8 mouse cellular contexts compared by ENCODE assay signal in genomic region chr16:93712189-93712885, GRCm38 (mm10). TPM values are rescaled to one million over a fixed set of nuclear protein-coding genes. Genes with fewer than 3 reads are reported as not detected.
DNase-seq lines count a peak whose midpoint lies in the region; ATAC-seq and TF ChIP-seq lines count a peak whose summit lies in the region.

No protein-coding gene starts in this region.

- H3K9me3 ChIP-seq in G1E (replicated peaks), result no peaks in the 10 kb centered on the region; the same call in none of the 2 replicates
- H3K9me3 ChIP-seq in embryonic facial prominence, embryonic 11.5 days (replicated peaks; ENCODE audit: control insufficient read depth, low read length), result no peaks in the 10 kb centered on the region
- H3K9me3 ChIP-seq in intestine, postnatal 0 days (ENCODE audit: control insufficient read depth), result no peaks in the 10 kb centered on the region
- H3K9me3 ChIP-seq in neural tube, embryonic 14.5 days (ENCODE audit: control insufficient read depth, low read length), result no peaks in the 10 kb centered on the region

- ATAC-seq in G1E (ENCODE audit: extremely low read depth, insufficient number of reproducible peaks, low FRiP score, poor library complexity, severe bottlenecking), result no peak
- no peak for ATAC-seq in embryonic facial prominence, embryonic 11.5 days (replicated peaks; ENCODE audit: insufficient number of reproducible peaks, low FRiP score, low TSS enrichment, low read depth)
- ATAC-seq in intestine, postnatal 0 days, result no peak; the same call in 1 of the 2 replicates
- ATAC-seq in neural tube, embryonic 14.5 days (ENCODE audit: low read depth), result peak; percentile 2

- 12% methylated on average over 30 of the region's 31 CpGs for WGBS in embryonic facial prominence, embryonic 11.5 days
- WGBS in intestine, postnatal 0 days, result 7% methylated on average over 31 of the region's 31 CpGs
- 9% methylated on average over 31 of the region's 31 CpGs for WGBS in neural tube, embryonic 14.5 days

- H3K4me2 ChIP-seq in embryonic facial prominence, embryonic 11.5 days (ENCODE audit: low read depth, low read length), result peak overlapping the region; percentile 98
- peak overlapping the region; percentile 92 for H3K4me2 ChIP-seq in intestine, postnatal 0 days (replicated peaks; ENCODE audit: low read depth)
- peak overlapping the region; percentile 69 for H3K4me2 ChIP-seq in neural tube, embryonic 14.5 days (ENCODE audit: low read depth, low read length)

- H3K4me3 ChIP-seq in G1E (ENCODE audit: low read depth, low read length), result peak overlapping the region; percentile 74
- peak overlapping the region; percentile 75 for H3K4me3 ChIP-seq in embryonic facial prominence, embryonic 11.5 days (ENCODE audit: low read depth, low read length)
- H3K4me3 ChIP-seq in intestine, postnatal 0 days (ENCODE audit: low read depth, low read length), result peak overlapping the region; percentile 86
- H3K4me3 ChIP-seq in neural tube, embryonic 14.5 days (ENCODE audit: low read depth, low read length), result peak overlapping the region; percentile 78

- no peak for TF ChIP-seq CTCF in G1E (IDR thresholded peaks at IDR 0.05; ENCODE audit: low read depth, low read length)
- no peak for TF ChIP-seq CTCF in intestine, postnatal 0 days (IDR thresholded peaks at IDR 0.05; ENCODE audit: low read depth)

- no peaks in the 10 kb centered on the region for H3K36me3 ChIP-seq in G1E (replicated peaks)
- no peaks in the 10 kb centered on the region for H3K36me3 ChIP-seq in embryonic facial prominence, embryonic 11.5 days (replicated peaks; ENCODE audit: control insufficient read depth, insufficient read depth, low read depth, low read length)
- peaks cover 6% of the 10 kb centered on the region; the same call in 1 of the 2 replicates for H3K36me3 ChIP-seq in intestine, postnatal 0 days (ENCODE audit: control insufficient read depth, insufficient read depth)
- H3K36me3 ChIP-seq in neural tube, embryonic 14.5 days (ENCODE audit: control insufficient read depth, insufficient read depth, low read length), result no peaks in the 10 kb centered on the region

- peaks cover 18% of the 10 kb centered on the region for H3K4me1 ChIP-seq in G1E (ENCODE audit: insufficient read depth, low read depth, low read length)
- no peaks in the 10 kb centered on the region for H3K4me1 ChIP-seq in embryonic facial prominence, embryonic 11.5 days (ENCODE audit: control insufficient read depth, insufficient read depth, low read length)
- no peaks in the 10 kb centered on the region; the same call in 1 of the 2 replicates for H3K4me1 ChIP-seq in intestine, postnatal 0 days (replicated peaks; ENCODE audit: control insufficient read depth, insufficient read depth, low read length)
- peaks cover 9% of the 10 kb centered on the region; the same call in 1 of the 2 replicates for H3K4me1 ChIP-seq in neural tube, embryonic 14.5 days (ENCODE audit: control insufficient read depth, insufficient read depth, low read length)

- peaks cover 22% of the 10 kb centered on the region for H3K27me3 ChIP-seq in G1E (ENCODE audit: insufficient read depth, low read length)
- H3K27me3 ChIP-seq in embryonic facial prominence, embryonic 11.5 days (ENCODE audit: control insufficient read depth, insufficient read depth, low read length), result 0 out of 2 replicates have a peak, but pooled peaks cover 4% of the 10 kb centered on the region
- H3K27me3 ChIP-seq in intestine, postnatal 0 days (replicated peaks; ENCODE audit: control insufficient read depth, insufficient read depth, low read length), result no peaks in the 10 kb centered on the region
- no peaks in the 10 kb centered on the region for H3K27me3 ChIP-seq in neural tube, embryonic 14.5 days (ENCODE audit: control insufficient read depth, insufficient read depth, low read length)

- DNase-seq in layer of hippocampus, adult 18-20 months (ENCODE audit: low spot score in 2 of 2), result peak; percentile 40 to 43
- no peak for DNase-seq in layer of hippocampus, postnatal 36 days
- DNase-seq in G1E (ENCODE audit: low spot score), result peak; percentile 8
- peak; percentile 13 for DNase-seq in embryonic facial prominence, embryonic 11.5 days (ENCODE audit: low spot score)
- no peak for DNase-seq in layer of hippocampus, postnatal 25 days (ENCODE audit: extremely low spot score in 1 of 2, low spot score in 1 of 2)
- DNase-seq in kidney, postnatal 25 days, result no peak

- H3K27ac ChIP-seq in embryonic facial prominence, embryonic 11.5 days (replicated peaks; ENCODE audit: low read depth, low read length), result no peak overlapping the region
- H3K27ac ChIP-seq in intestine, postnatal 0 days (ENCODE audit: low read depth, low read length), result peak overlapping the region; percentile 84
- peak overlapping the region; percentile 72 for H3K27ac ChIP-seq in neural tube, embryonic 14.5 days (ENCODE audit: low read depth, low read length)

- H3K9ac ChIP-seq in embryonic facial prominence, embryonic 11.5 days (replicated peaks; ENCODE audit: low read length), result peak overlapping the region; percentile 71
- H3K9ac ChIP-seq in intestine, postnatal 0 days (ENCODE audit: low read depth, low read length), result peak overlapping the region; percentile 78
- peak overlapping the region; percentile 86 for H3K9ac ChIP-seq in neural tube, embryonic 14.5 days (replicated peaks; ENCODE audit: low read depth, low read length)

RNA-seq across cellular contexts. Expression of gene Dop1b, which starts 0.6 kb away (rescaled TPM):
- 10 to 100 TPM; 90.5 to 95.7 TPM for total RNA-seq in layer of hippocampus, adult 18-20 months (2021)
- 100 to 1,000 TPM; 104 to 114 TPM for total RNA-seq in layer of hippocampus, postnatal 36 days (2021)
- 1.3 and 3.2 TPM in 2 replicates for total RNA-seq in G1E (2014; fragmentation: Nextera tagmentation)
- 1.6 and 1.8 TPM in 2 replicates for total RNA-seq in G1E (2017)
- 1.2 and 1.4 TPM in 2 replicates for polyA plus RNA-seq in G1E (2012)
- polyA plus RNA-seq in embryonic facial prominence, embryonic 11.5 days (2014; fragmentation: Nextera tagmentation; extraction: Ambion mirVana), result 5.7 and 7.9 TPM in 2 replicates
- 17.2 and 21.2 TPM in 2 replicates for polyA plus RNA-seq in intestine, postnatal 0 days (2015; fragmentation: Nextera tagmentation; extraction: Ambion mirVana)
- polyA plus RNA-seq in neural tube, embryonic 14.5 days (2014; fragmentation: Nextera tagmentation; extraction: Ambion mirVana), result 43.7 and 44.9 TPM in 2 replicates
- 100 to 1,000 TPM; 101 to 104 TPM for total RNA-seq in layer of hippocampus, postnatal 25 days (2021)

RNA-seq across cellular contexts. Expression of gene Cbr3, which starts 29.3 kb away (rescaled TPM):
- total RNA-seq in layer of hippocampus, adult 18-20 months (2021), result 10 to 100 TPM; 16.2 to 18.5 TPM
- 10 to 100 TPM; 18.2 to 19.8 TPM for total RNA-seq in layer of hippocampus, postnatal 36 days (2021)
- total RNA-seq in G1E (2014; fragmentation: Nextera tagmentation), result not detected in 2 replicates
- total RNA-seq in G1E (2017), result not detected in 2 replicates
- polyA plus RNA-seq in G1E (2012), result not detected in 2 replicates
- polyA plus RNA-seq in embryonic facial prominence, embryonic 11.5 days (2014; fragmentation: Nextera tagmentation; extraction: Ambion mirVana), result 1.0 and 1.2 TPM in 2 replicates
- 5.9 and 7.6 TPM in 2 replicates for polyA plus RNA-seq in intestine, postnatal 0 days (2015; fragmentation: Nextera tagmentation; extraction: Ambion mirVana)
- 0.82 and 0.99 TPM in 2 replicates for polyA plus RNA-seq in neural tube, embryonic 14.5 days (2014; fragmentation: Nextera tagmentation; extraction: Ambion mirVana)
- 10 to 100 TPM; 18.1 to 19.7 TPM for total RNA-seq in layer of hippocampus, postnatal 25 days (2021)

Comparison
In these comparisons a context has a peak if more than half of its experiments do, and no peak if none do; other contexts are left out.
1. DNase-seq: peak in layer of hippocampus, adult 18-20 months (2 of 2), G1E (single experiment) and embryonic facial prominence, embryonic 11.5 days (single experiment); none in layer of hippocampus, postnatal 36 days (0 of 2), layer of hippocampus, postnatal 25 days (0 of 2) and kidney, postnatal 25 days (0 of 2).
2. RNA of gene Dop1b, which starts 0.6 kb away (total RNA-seq): 104 to 114 TPM in layer of hippocampus, postnatal 36 days, 101 to 104 TPM in layer of hippocampus, postnatal 25 days and 90.5 to 95.7 TPM in layer of hippocampus, adult 18-20 months; 1.3 to 3.2 TPM in G1E; every median in the first group is over 10 times any median in the second.
3. RNA of gene Cbr3, which starts 29.3 kb away (total RNA-seq): 18.2 to 19.8 TPM in layer of hippocampus, postnatal 36 days, 18.1 to 19.7 TPM in layer of hippocampus, postnatal 25 days and 16.2 to 18.5 TPM in layer of hippocampus, adult 18-20 months; not detected in G1E; every median in the first group is over 10 times any median in the second.
4. Peak in every context shown above with its lines, with median percentiles within 50 percentile points of each other: H3K4me3 ChIP-seq, H3K4me2 ChIP-seq and H3K9ac ChIP-seq.